Comparison of ENCODE assay signal across 28 mouse cellular contexts in the genomic region with DNA sequence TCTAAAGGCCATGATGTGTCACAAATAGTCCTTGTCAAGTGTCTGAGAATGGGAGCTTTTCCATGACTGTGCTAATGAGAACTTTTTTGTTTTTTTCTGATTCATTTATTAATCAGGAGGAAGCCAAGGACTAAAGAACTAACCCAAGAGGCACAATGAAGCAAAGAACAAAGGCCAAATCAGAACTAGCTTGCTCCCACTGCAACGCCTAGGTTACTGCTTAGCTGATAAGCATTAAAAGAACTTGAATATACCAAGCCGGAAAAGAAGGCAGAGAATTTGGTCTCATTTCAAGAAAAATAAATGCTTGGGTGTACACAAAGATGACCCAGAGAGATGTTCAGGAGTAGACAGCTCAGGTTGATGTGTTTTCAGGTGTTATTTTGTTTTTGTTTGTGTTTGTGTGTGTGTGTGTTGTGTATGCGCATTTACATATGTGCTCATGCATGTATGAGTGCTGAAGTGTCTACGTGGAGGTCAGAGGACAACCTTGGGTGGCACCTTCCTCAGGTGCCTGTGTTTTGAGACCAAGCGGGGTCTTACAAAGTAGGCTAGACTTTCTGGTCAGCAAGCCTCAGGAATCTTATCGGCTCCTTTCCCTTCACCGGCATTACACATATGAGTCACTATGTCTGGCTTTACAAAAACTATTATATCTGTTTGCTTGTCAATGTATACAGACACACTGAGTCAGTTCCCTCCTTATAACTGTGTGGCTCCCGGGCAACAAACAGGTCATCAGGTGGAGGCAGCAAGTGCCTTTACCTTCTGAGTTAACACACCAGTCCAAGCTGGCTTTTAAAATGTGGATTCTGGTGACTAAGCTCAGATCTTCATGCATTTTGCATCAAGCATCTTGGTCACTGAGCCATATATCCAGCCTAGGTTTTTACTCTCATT.
DNase-seq lines count a peak whose midpoint lies in the region; ATAC-seq and TF ChIP-seq lines count a peak whose summit lies in the region.
"Had no signal": no experiment of that assay in that cellular context is flagged by ENCODE, and none has a peak within 500 bp of the region (broad histone marks: within the 10 kb centered on the region; RNA-seq: fewer than 3 reads in every experiment).

No protein-coding gene starts in this region.

- WGBS in forebrain, embryonic 15.5 days: 81% methylated on average over 8 of the region's 8 CpGs
- 88% methylated on average over 8 of the region's 8 CpGs for WGBS in forebrain, embryonic 10.5 days
- WGBS in midbrain, embryonic 11.5 days: 90% methylated on average over 8 of the region's 8 CpGs
- 91% methylated on average over 8 of the region's 8 CpGs for WGBS in midbrain, embryonic 13.5 days
- WGBS in intestine, postnatal 0 days: 65% methylated on average over 8 of the region's 8 CpGs
- 72% methylated on average over 8 of the region's 8 CpGs for WGBS in stomach, postnatal 0 days

- no peak for ATAC-seq in forebrain, embryonic 15.5 days (replicated peaks)
- no peak for ATAC-seq in midbrain, embryonic 11.5 days (ENCODE audit: low FRiP score)
- ATAC-seq in midbrain, embryonic 13.5 days: no peak
- peak; percentile 41; the same call in 1 of the 2 replicates for ATAC-seq in intestine, postnatal 0 days
- peak; percentile 92 for ATAC-seq in stomach, postnatal 0 days (ENCODE audit: low FRiP score, low TSS enrichment)
- ATAC-seq: activated CD4-positive, CD25-positive, alpha-beta regulatory T cell, adult 4 months; CD4-positive, CD25-positive, alpha-beta regulatory T cell, adult 4 months; forebrain, embryonic 13.5 days; forebrain, embryonic 16.5 days; Patski had no signal

- DNase-seq in forebrain, embryonic 10.5 days (ENCODE audit: extremely low spot score, low spot score): no peak
- DNase-seq in midbrain, embryonic 11.5 days (ENCODE audit: low spot score, missing footprints): peak; percentile 61
- DNase-seq in stomach, postnatal 0 days (ENCODE audit: low spot score): no peak
- no peak for DNase-seq in layer of hippocampus, adult 9-11 months
- DNase-seq in cerebellum, postnatal 10 days: no peak
- DNase-seq: adrenal gland, adult 8-10 months; adrenal gland, postnatal 14 days; adrenal gland, postnatal 36 days; B cell, adult 2 months; cerebellum, adult 11-12 months; cerebellum, adult 2 months; cerebellum, adult 9-10 months; cerebellum, postnatal 14 days; cerebellum, postnatal 36 days; embryo, embryonic 11 days had no signal

- H3K4me2 ChIP-seq in forebrain, embryonic 15.5 days (replicated peaks): no peak overlapping the region
- no peak overlapping the region for H3K4me2 ChIP-seq in midbrain, embryonic 11.5 days
- no peak overlapping the region for H3K4me2 ChIP-seq in midbrain, embryonic 13.5 days (replicated peaks)
- no peak overlapping the region for H3K4me2 ChIP-seq in intestine, postnatal 0 days (replicated peaks; ENCODE audit: low read depth)
- H3K4me2 ChIP-seq in stomach, postnatal 0 days (replicated peaks; ENCODE audit: low read depth): no peak overlapping the region
- H3K4me2 ChIP-seq: embryonic facial prominence, embryonic 13.5 days; embryonic facial prominence, embryonic 15.5 days; forebrain, embryonic 13.5 days had no signal

- H3K27ac ChIP-seq in forebrain, embryonic 15.5 days (replicated peaks): 0 out of 2 replicates have a peak overlapping the region, but pooled peaks have one; percentile 87
- no peak overlapping the region for H3K27ac ChIP-seq in forebrain, embryonic 10.5 days
- H3K27ac ChIP-seq in midbrain, embryonic 11.5 days (ENCODE audit: low read depth, low read length): no peak overlapping the region
- H3K27ac ChIP-seq in midbrain, embryonic 13.5 days: no peak overlapping the region
- no peak overlapping the region for H3K27ac ChIP-seq in intestine, postnatal 0 days (ENCODE audit: low read depth, low read length)
- no peak overlapping the region for H3K27ac ChIP-seq in stomach, postnatal 0 days (replicated peaks)
- H3K27ac ChIP-seq: embryonic facial prominence, embryonic 13.5 days; embryonic facial prominence, embryonic 15.5 days had no signal

- H3K9me3 ChIP-seq in forebrain, embryonic 15.5 days: no peaks in the 10 kb centered on the region
- H3K9me3 ChIP-seq in forebrain, embryonic 10.5 days: no peaks in the 10 kb centered on the region
- H3K9me3 ChIP-seq in midbrain, embryonic 11.5 days (ENCODE audit: control insufficient read depth, low read length): no peaks in the 10 kb centered on the region
- H3K9me3 ChIP-seq in midbrain, embryonic 13.5 days: no peaks in the 10 kb centered on the region
- H3K9me3 ChIP-seq in intestine, postnatal 0 days (ENCODE audit: control insufficient read depth): no peaks in the 10 kb centered on the region
- no peaks in the 10 kb centered on the region for H3K9me3 ChIP-seq in stomach, postnatal 0 days (ENCODE audit: control insufficient read depth, low read length)
- H3K9me3 ChIP-seq: embryonic facial prominence, embryonic 13.5 days; embryonic facial prominence, embryonic 15.5 days; forebrain, embryonic 13.5 days had no signal

- TF ChIP-seq EP300 in stomach, postnatal 0 days (optimal IDR thresholded peaks at IDR 0.05): no peak

- no peaks in the 10 kb centered on the region for H3K36me3 ChIP-seq in forebrain, embryonic 15.5 days
- no peaks in the 10 kb centered on the region for H3K36me3 ChIP-seq in forebrain, embryonic 10.5 days (replicated peaks)
- H3K36me3 ChIP-seq in midbrain, embryonic 11.5 days (ENCODE audit: control insufficient read depth, insufficient read depth, low read length): no peaks in the 10 kb centered on the region
- H3K36me3 ChIP-seq in midbrain, embryonic 13.5 days: no peaks in the 10 kb centered on the region
- H3K36me3 ChIP-seq in intestine, postnatal 0 days (ENCODE audit: control insufficient read depth, insufficient read depth): no peaks in the 10 kb centered on the region
- no peaks in the 10 kb centered on the region for H3K36me3 ChIP-seq in stomach, postnatal 0 days (ENCODE audit: control insufficient read depth, insufficient read depth, low read length)
- H3K36me3 ChIP-seq: embryonic facial prominence, embryonic 13.5 days; embryonic facial prominence, embryonic 15.5 days; G1E had no signal

- no peak overlapping the region for H3K4me3 ChIP-seq in forebrain, embryonic 15.5 days
- H3K4me3 ChIP-seq in forebrain, embryonic 10.5 days: no peak overlapping the region
- H3K4me3 ChIP-seq in midbrain, embryonic 11.5 days (ENCODE audit: low read depth, low read length): no peak overlapping the region
- no peak overlapping the region for H3K4me3 ChIP-seq in midbrain, embryonic 13.5 days (replicated peaks)
- H3K4me3 ChIP-seq in intestine, postnatal 0 days (ENCODE audit: low read depth, low read length): no peak overlapping the region
- H3K4me3 ChIP-seq in stomach, postnatal 0 days (ENCODE audit: low read depth, low read length): no peak overlapping the region
- H3K4me3 ChIP-seq: embryonic facial prominence, embryonic 13.5 days; embryonic facial prominence, embryonic 15.5 days; erythroblast, embryonic 14.5 days; forebrain, embryonic 13.5 days had no signal

- no peaks in the 10 kb centered on the region for H3K27me3 ChIP-seq in forebrain, embryonic 15.5 days
- no peaks in the 10 kb centered on the region; the same call in 1 of the 2 replicates for H3K27me3 ChIP-seq in forebrain, embryonic 10.5 days (ENCODE audit: poor library complexity, severe bottlenecking)
- H3K27me3 ChIP-seq in midbrain, embryonic 11.5 days (ENCODE audit: control insufficient read depth, insufficient read depth, low read length): no peaks in the 10 kb centered on the region
- peaks cover 2% of the 10 kb centered on the region; the same call in 1 of the 2 replicates for H3K27me3 ChIP-seq in midbrain, embryonic 13.5 days
- no peaks in the 10 kb centered on the region for H3K27me3 ChIP-seq in intestine, postnatal 0 days (replicated peaks; ENCODE audit: control insufficient read depth, insufficient read depth, low read length)
- H3K27me3 ChIP-seq in stomach, postnatal 0 days (ENCODE audit: control insufficient read depth, insufficient read depth, low read length): no peaks in the 10 kb centered on the region
- H3K27me3 ChIP-seq: CH12.LX; embryonic facial prominence, embryonic 13.5 days; embryonic facial prominence, embryonic 15.5 days; forebrain, embryonic 13.5 days; Patski had no signal

- TF ChIP-seq CTCF in intestine, postnatal 0 days (IDR thresholded peaks at IDR 0.05; ENCODE audit: low read depth): no peak
- TF ChIP-seq CTCF in stomach, postnatal 0 days (IDR thresholded peaks at IDR 0.05; ENCODE audit: low read depth): no peak

- peaks cover 43% of the 10 kb centered on the region for H3K4me1 ChIP-seq in forebrain, embryonic 15.5 days
- peaks cover 36% of the 10 kb centered on the region for H3K4me1 ChIP-seq in forebrain, embryonic 10.5 days
- H3K4me1 ChIP-seq in midbrain, embryonic 11.5 days (ENCODE audit: control insufficient read depth, insufficient read depth, low read length): peaks cover 14% of the 10 kb centered on the region
- H3K4me1 ChIP-seq in midbrain, embryonic 13.5 days (replicated peaks): peaks cover 25% of the 10 kb centered on the region
- H3K4me1 ChIP-seq in intestine, postnatal 0 days (replicated peaks; ENCODE audit: control insufficient read depth, insufficient read depth, low read length): no peaks in the 10 kb centered on the region
- 0 out of 2 replicates have a peak, but pooled peaks cover 2% of the 10 kb centered on the region for H3K4me1 ChIP-seq in stomach, postnatal 0 days (replicated peaks; ENCODE audit: control insufficient read depth, insufficient read depth)

- H3K9ac ChIP-seq in forebrain, embryonic 15.5 days (replicated peaks): no peak overlapping the region
- H3K9ac ChIP-seq in midbrain, embryonic 11.5 days (ENCODE audit: low read length): no peak overlapping the region
- H3K9ac ChIP-seq in midbrain, embryonic 13.5 days (replicated peaks): no peak overlapping the region
- H3K9ac ChIP-seq in intestine, postnatal 0 days (ENCODE audit: low read depth, low read length): no peak overlapping the region
- H3K9ac ChIP-seq in stomach, postnatal 0 days (ENCODE audit: low read length): no peak overlapping the region
- H3K9ac ChIP-seq: embryonic facial prominence, embryonic 13.5 days; embryonic facial prominence, embryonic 15.5 days; forebrain, embryonic 13.5 days had no signal

Comparison
In these comparisons a context has a peak if more than half of its experiments do, and no peak if none do; other contexts are left out.
1. ATAC-seq: peak in intestine, postnatal 0 days (single experiment) and stomach, postnatal 0 days (single experiment); none in forebrain, embryonic 15.5 days (single experiment), midbrain, embryonic 11.5 days (single experiment) and midbrain, embryonic 13.5 days (single experiment).